Mouse (Mus musculus): ENCODE results near the gene Tdrd6. TPM values are rescaled to one million over a fixed set of nuclear protein-coding genes. Genes with fewer than 3 reads are reported as not detected.

The Tdrd6 gene
- polyA plus RNA-seq, 1 experiment = not detected

GRCm38 (mm10) chr17:43581012-43581467, 49.1 kb downstream of the Tdrd6 start:
- no peak overlapping the region for H3K27ac ChIP-seq (ENCODE audit: control insufficient read depth, insufficient read depth, low read depth, low read length, poor library complexity)
- 60% methylated on average over 8 of the region's 8 CpGs for WGBS

GRCm38 (mm10) chr17:43580456-43580855, 49.6 kb downstream of the Tdrd6 start:
- Histone ChIP-seq H3K4me3 (replicated peaks; ENCODE audit: control insufficient read depth, low read depth, low read length) (no peak overlapping the region), H3K27ac (ENCODE audit: control insufficient read depth, insufficient read depth, low read depth, low read length, poor library complexity) (no peak overlapping the region), H3K4me1 (ENCODE audit: control insufficient read depth, insufficient read depth, low read length) (peaks cover 2% of the 10 kb centered on the region; the same call in 1 of the 2 replicates)
- no peak for TF ChIP-seq CTCF (IDR thresholded peaks at IDR 0.05; ENCODE audit: control insufficient read depth, insufficient read depth, low read length)
- WGBS = 32% methylated on average over 3 of the region's 3 CpGs

More at GRCm38 (mm10) chr17:43581012-43581467, 49.1 kb downstream of the Tdrd6 start:
- Histone ChIP-seq H3K4me3 (replicated peaks; ENCODE audit: control insufficient read depth, low read depth, low read length) (no peak overlapping the region), H3K4me1 (ENCODE audit: control insufficient read depth, insufficient read depth, low read length) (no peaks in the 10 kb centered on the region; the same call in 1 of the 2 replicates)
- TF ChIP-seq CTCF (IDR thresholded peaks at IDR 0.05; ENCODE audit: control insufficient read depth, insufficient read depth, low read length) (no peak), POLR2A (IDR thresholded peaks at IDR 0.05; ENCODE audit: borderline replicate concordance, control insufficient read depth, low read depth, low read length) (no peak)

GRCm38 (mm10) chr17:43573624-43574073, 56.5 kb downstream of the Tdrd6 start:
- 16% methylated on average over 3 of the region's 3 CpGs for WGBS

GRCm38 (mm10) chr17:43569287-43569686, 60.8 kb downstream of the Tdrd6 start:
- Histone ChIP-seq H3K27ac (ENCODE audit: control insufficient read depth, insufficient read depth, low read depth, low read length, poor library complexity) (peak overlapping the region; percentile 55; the same call in 1 of the 2 replicates), H3K4me3 (replicated peaks; ENCODE audit: control insufficient read depth, low read depth, low read length) (peak overlapping the region; percentile 15)
- no peak for TF ChIP-seq POLR2A (IDR thresholded peaks at IDR 0.05; ENCODE audit: borderline replicate concordance, control insufficient read depth, low read depth, low read length)
- no peak for TF ChIP-seq CTCF (IDR thresholded peaks at IDR 0.05; ENCODE audit: control insufficient read depth, insufficient read depth, low read length)

More at GRCm38 (mm10) chr17:43573624-43574073, 56.5 kb downstream of the Tdrd6 start:
- H3K4me1 ChIP-seq (ENCODE audit: control insufficient read depth, insufficient read depth, low read length) = peaks cover 6% of the 10 kb centered on the region; the same call in 1 of the 2 replicates
- no peak overlapping the region for H3K4me3 ChIP-seq (replicated peaks; ENCODE audit: control insufficient read depth, low read depth, low read length)
- TF ChIP-seq POLR2A (IDR thresholded peaks at IDR 0.05; ENCODE audit: borderline replicate concordance, control insufficient read depth, low read depth, low read length) (no peak), CTCF (IDR thresholded peaks at IDR 0.05; ENCODE audit: control insufficient read depth, insufficient read depth, low read length) (no peak)
- peak overlapping the region; percentile 90 for H3K27ac ChIP-seq (ENCODE audit: control insufficient read depth, insufficient read depth, low read depth, low read length, poor library complexity)

GRCm38 (mm10) chr17:43567992-43568888, 61.9 kb downstream of the Tdrd6 start, which contains the start of gene Pla2g7:
TSS of gene Pla2g7 (plus strand) at chr17:43568098.
- peaks cover 2% of the 10 kb centered on the region; the same call in 1 of the 2 replicates for H3K4me1 ChIP-seq (ENCODE audit: control insufficient read depth, insufficient read depth, low read length)
- 4% methylated on average over 34 of the region's 34 CpGs for WGBS
- TF ChIP-seq POLR2A (IDR thresholded peaks at IDR 0.05; ENCODE audit: borderline replicate concordance, control insufficient read depth, low read depth, low read length) = peak; percentile 40; the same call in 1 of the 2 replicates
- TF ChIP-seq CTCF (IDR thresholded peaks at IDR 0.05; ENCODE audit: control insufficient read depth, insufficient read depth, low read length) = no peak
- peak within 1 kb of the TSS; percentile 74 for H3K27ac ChIP-seq (ENCODE audit: control insufficient read depth, insufficient read depth, low read depth, low read length, poor library complexity)
- H3K4me3 ChIP-seq (replicated peaks; ENCODE audit: control insufficient read depth, low read depth, low read length) = peak within 1 kb of the TSS; percentile 72

More at GRCm38 (mm10) chr17:43569287-43569686, 60.8 kb downstream of the Tdrd6 start:
- 46% methylated on average over 7 of the region's 7 CpGs for WGBS
- peaks cover 4% of the 10 kb centered on the region; the same call in 1 of the 2 replicates for H3K4me1 ChIP-seq (ENCODE audit: control insufficient read depth, insufficient read depth, low read length)

- no peak for TF ChIP-seq CTCF (IDR thresholded peaks at IDR 0.05; ENCODE audit: control insufficient read depth, insufficient read depth, low read length)
- TF ChIP-seq POLR2A (IDR thresholded peaks at IDR 0.05; ENCODE audit: borderline replicate concordance, control insufficient read depth, low read depth, low read length) = no peak
- peaks cover 2% of the 10 kb centered on the region; the same call in 1 of the 2 replicates for H3K4me1 ChIP-seq (ENCODE audit: control insufficient read depth, insufficient read depth, low read length)
- 56% methylated on average over 12 of the region's 12 CpGs for WGBS
- no peak overlapping the region for H3K4me3 ChIP-seq (replicated peaks; ENCODE audit: control insufficient read depth, low read depth, low read length)
- H3K27ac ChIP-seq (ENCODE audit: control insufficient read depth, insufficient read depth, low read depth, low read length, poor library complexity) = no peak overlapping the region
These were observed 62.5 kb downstream of the Tdrd6 start for GRCm38 (mm10) chr17:43567593-43567991.

Other genes starting within 250 kb of the Tdrd6 start
- gene Mep1a, start 127.5 kb downstream of the Tdrd6 start, polyA plus RNA-seq (2011; ENCODE audit: insufficient read depth, insufficient read length, low replicate concordance, missing spikeins) = 2.7 TPM in 1 of 2 replicates, not detected in the other
- 3.9 TPM in 1 of 2 replicates, not detected in the other for gene Ankrd66, start 86.7 kb downstream of the Tdrd6 start, polyA plus RNA-seq (2011; ENCODE audit: insufficient read depth, insufficient read length, low replicate concordance, missing spikeins)
- gene Pla2g7, start 62.2 kb downstream of the Tdrd6 start, polyA plus RNA-seq (2011; ENCODE audit: insufficient read depth, insufficient read length, low replicate concordance, missing spikeins) = 3.7 and 16.1 TPM in 2 replicates
- 0.66 and 3.2 TPM in 2 replicates for gene Slc25a27, start 36.9 kb upstream of the Tdrd6 start, polyA plus RNA-seq (2011; ENCODE audit: insufficient read depth, insufficient read length, low replicate concordance, missing spikeins)
- gene Cyp39a1, start 37.1 kb upstream of the Tdrd6 start, polyA plus RNA-seq (2011; ENCODE audit: insufficient read depth, insufficient read length, low replicate concordance, missing spikeins) = 2.2 and 2.4 TPM in 2 replicates
- gene Rcan2, start 171.1 kb upstream of the Tdrd6 start, polyA plus RNA-seq (2011; ENCODE audit: insufficient read depth, insufficient read length, low replicate concordance, missing spikeins) = 1.6 and 2.1 TPM in 2 replicates

Measured in bone marrow, adult 2 months (tissue).